Mouse (Mus musculus) left cerebral cortex, adult 8-10 months (tissue): ENCODE measurements around the gene Msln. TPM values are rescaled to one million over a fixed set of nuclear protein-coding genes. Genes with fewer than 3 reads are reported as not detected.
"Not testable (repeated sequence)": the region's sequence is repeated elsewhere in the genome, so short reads cannot be mapped to it uniquely, and the experiment has no call there.

Experiments used
- DNase-seq, 2 experiments: peaks; one replicate each; pipeline ENCODE4 v3.0.0; 2022; ENCODE audit warnings: low spot score in 2 of 2
- total RNA-seq, 4 experiments: library from RNA; stranded (reverse); gene quantifications; 2 replicates each; pipeline ENCODE4 v1.2.4; 2022

The Msln gene
- total RNA-seq, 4 experiments from 2014 or later = 2.3 to 4.9 (median 2.6) TPM

DNA sequence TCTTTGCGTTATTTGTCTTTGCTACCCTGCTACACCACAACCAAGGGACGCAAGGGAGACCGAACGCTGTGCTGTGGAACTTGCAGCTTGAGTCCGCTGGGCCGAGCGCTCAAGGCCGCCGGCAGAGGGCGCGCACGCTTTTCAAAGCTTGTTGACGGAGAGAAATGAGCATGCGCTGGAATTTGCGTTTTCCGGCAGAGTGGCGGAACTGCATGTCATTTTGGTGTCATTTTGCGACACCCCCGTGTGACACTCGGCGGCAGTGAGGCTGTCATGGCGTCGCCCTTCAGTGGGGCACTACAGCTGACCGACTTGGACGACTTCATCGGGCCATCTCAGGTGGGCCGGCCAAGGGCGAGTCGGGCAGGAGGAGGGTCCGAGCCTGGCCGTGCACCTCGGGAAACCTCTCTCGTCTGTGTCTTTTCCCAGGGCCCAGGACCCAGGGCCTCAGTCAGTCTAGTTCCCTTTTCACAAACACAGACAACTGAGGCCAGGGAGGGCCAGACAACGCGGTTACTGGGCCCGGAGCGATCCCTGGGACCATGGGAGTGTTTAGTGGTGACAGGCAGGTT, 19.5 kb upstream of the Msln start, which contains the start of gene Narfl:
Gene Narfl (plus strand): TSS at position 228 of the 572 bp plus-strand sequence.
- peak; percentile 94 to 97 for DNase-seq

DNA sequence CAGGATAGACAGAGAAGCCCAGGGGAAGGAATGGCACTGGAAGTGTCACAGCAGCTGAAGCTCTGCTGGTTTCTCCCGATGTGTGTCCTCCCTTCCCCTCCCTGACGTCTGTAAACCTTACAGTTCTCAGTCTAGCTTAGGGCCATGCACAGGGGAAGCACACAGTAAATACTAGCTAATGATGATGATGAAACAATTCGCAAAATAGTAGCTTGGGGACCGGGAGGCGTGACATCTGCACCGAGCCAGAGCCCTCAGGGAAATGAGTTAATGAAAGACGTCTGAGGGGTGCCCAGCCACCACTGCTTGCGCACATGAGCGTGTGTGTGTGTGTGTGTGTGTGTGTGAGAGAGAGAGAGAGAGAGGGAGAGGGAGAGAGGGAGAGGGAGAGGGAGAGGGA, 15.2 kb upstream of the Msln start:
- no peak for DNase-seq

DNA sequence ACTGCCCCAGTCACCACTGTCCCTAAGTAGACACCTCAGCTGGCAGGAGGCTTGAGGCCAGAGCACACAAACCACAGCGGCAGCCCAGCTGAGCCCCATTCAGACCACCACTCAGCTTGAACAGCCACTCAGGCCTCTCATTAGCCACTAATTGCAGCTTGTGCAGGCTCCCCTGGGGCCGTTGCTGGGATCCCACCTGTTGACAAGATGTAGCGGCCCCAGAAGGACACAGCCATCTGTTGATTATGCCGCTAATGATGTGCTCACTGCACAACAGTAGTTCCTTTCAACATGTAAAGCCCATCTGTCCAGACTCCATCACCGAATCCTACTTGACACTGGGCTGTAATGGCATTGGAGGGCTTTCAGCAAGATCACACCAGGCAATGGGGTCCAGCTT, 11.7 kb upstream of the Msln start:
- DNase-seq = no peak

DNA sequence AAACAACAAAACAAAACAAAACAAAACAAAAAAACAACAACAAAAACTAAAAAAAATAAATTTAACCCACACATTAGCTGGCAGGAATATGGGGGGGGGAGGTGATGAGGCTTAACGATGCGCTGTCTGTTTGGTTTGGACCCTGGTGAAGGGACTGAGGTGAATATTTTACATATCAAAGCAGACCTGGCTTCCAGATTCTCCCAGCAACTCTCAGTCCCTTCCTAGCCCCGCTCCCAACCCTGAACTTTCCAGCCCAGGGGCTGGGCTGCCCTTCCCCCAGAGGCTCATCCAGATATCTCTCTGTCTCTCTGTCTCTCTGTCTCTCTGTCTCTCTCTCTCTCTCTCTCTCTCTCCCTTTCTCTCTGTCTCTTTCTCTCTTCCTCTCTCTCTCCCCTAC, 8.4 kb upstream of the Msln start:
- DNase-seq = no peak

- no peak for DNase-seq
These were observed 7.4 kb upstream of the Msln start for GRCm38 (mm10) chr17:25761561-25761970.

GRCm38 (mm10) chr17:25760148-25760547, 6.0 kb upstream of the Msln start:
- DNase-seq = no peak

DNA sequence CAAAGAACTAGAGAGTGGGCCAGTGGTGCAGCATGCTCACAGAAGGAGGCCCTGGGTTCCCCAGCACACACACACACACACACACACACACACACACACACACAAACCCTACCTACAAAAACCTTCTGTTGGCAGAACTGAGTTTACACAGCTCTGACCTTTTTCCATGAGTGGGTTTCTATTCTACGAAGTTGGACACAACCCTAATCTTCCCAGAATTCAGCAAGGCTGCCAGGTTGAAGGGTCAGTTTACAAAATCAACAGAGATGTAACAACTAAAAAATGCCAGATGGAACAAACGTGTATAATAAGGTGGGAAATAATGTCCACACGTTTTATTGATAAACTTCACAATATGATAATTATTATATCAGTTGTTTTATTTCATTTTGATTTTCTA, 3.5 kb upstream of the Msln start:
- DNase-seq = no peak

GRCm38 (mm10) chr17:25756378-25757242, 2.4 kb upstream of the Msln start:
- no peak for DNase-seq

- DNase-seq = no peak
These were observed 1.6 kb upstream of the Msln start for GRCm38 (mm10) chr17:25755627-25756377.

DNA sequence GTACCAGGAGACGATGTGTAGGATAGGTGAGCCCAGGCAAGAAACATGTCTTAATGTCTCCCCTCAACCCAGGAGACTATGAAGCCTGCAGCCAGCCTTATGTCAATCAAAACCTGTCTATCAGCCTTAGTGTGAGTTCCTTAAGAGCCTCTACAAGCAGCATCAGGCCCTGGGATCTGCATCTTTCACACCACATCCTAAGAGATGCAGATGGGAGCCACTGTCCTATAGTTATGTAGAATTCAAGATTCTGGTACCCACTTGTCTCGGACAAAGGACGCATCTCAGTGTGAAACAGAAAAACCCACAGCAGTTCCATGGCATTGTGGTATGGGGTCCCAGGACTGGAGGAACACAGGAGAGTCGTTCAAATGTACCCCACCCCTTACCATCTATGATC, 908 bp upstream of the Msln start:
- DNase-seq = no peak

DNA sequence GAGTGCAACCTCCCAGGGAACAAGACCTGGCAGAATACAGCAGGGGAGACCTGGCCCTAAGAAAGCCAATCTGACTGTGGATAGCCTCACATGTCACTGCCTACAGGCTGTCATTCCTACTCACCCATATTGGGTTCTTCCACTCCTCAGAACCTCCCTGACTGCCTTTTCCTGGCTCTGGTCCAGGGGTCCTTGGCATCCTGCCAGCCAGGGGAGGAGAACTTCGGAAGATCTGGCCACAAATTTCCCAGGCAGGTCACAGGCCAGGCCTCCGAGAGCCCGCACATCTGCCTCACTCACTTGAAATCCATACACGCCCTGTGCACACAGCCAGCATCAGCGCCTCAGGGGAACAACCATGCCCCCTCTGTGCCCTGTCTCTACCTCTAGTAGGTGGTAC, 2.7 kb downstream of the Msln start:
- no peak for DNase-seq

DNA sequence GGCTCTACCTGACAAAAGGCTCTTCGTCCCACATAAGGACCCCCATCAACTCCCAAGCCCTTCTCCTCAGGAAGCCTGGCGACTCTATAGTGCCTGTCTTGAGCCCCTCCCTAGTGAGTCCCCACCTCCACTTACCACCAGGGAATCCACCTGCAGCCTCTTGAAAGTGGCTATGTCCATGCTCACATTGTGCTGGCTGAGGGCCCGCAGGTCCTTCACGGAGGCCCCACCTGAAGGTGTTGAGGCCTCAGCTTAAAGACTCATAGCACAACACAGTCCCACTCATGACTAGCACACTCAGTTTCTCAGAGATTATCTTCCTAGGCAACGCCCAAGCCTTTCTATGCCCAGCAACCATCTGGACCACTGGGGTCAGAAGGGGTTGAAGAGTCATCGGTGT, 4.9 kb downstream of the Msln start:
- DNase-seq = no peak

DNA sequence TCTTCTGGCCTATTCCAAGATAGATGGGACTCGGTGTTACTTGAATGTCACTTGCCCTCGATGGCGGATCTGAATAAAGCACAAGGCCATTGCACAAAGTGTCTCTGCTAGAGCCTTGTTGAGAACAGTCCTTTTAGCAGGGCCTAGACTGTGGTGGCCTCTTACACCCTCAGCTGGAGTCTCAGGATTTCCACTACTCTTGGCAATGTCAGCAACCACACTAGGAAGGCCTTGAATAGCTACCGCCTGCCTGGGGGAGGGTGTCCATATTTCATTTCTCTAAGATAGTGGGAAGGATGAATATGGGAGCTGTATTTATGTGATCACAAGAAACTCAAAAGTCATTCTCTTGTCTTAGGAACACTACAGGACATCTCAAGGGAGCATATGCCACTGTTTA, 5.9 kb downstream of the Msln start:
- DNase-seq = no peak

GRCm38 (mm10) chr17:25744311-25744710, 9.9 kb downstream of the Msln start:
- no peak for DNase-seq

DNA sequence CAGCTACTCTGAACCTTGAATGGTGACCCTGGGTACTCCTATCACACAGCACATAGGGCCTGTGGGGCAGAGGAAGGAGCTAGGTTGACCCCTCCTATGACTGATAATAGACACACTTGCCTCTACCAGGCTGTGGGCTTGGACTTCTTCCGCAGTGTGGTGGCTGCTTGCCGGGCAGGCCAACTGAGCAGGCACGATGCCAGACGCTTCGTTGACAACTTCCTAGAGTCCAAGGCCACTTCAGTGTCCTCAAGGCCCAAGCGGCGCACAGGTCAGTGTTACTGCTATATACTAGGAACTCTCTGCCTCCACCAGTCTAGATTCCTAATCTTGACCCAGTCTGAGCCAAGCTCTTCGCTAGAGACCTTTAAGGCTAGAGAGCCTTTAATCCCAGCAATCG, 10.3 kb downstream of the Msln start:
- DNase-seq = no peak

- DNase-seq = not testable (repeated sequence)
These were observed 12.7 kb downstream of the Msln start for GRCm38 (mm10) chr17:25741471-25741870.

- DNase-seq = no peak
These were observed 15.3 kb downstream of the Msln start for GRCm38 (mm10) chr17:25738861-25739260.

GRCm38 (mm10) chr17:25735745-25736144, 18.4 kb downstream of the Msln start, which contains the start of gene Mslnl:
Mslnl (plus strand) TSS chr17:25736042.
- DNase-seq = no peak

DNA sequence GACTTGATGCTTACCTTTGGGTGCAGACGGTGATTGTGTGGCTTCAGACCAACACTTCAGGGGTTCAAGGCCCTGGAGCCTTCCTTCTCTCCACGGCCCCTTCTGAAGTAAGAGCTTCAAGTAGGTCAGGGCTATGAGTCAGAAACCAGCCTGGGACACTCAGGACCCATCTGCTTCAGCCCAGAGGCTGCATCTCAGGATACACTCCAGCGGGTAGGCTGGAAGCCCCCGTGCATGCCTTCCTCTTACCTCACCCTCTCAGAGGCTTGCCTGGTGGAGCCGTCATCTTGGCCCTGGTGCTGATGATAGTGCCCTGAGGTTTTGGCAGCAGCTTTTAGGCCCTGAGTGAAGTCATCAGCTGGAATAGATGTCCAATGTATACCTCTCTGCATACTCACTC, 18.9 kb downstream of the Msln start:
- no peak for DNase-seq

DNA sequence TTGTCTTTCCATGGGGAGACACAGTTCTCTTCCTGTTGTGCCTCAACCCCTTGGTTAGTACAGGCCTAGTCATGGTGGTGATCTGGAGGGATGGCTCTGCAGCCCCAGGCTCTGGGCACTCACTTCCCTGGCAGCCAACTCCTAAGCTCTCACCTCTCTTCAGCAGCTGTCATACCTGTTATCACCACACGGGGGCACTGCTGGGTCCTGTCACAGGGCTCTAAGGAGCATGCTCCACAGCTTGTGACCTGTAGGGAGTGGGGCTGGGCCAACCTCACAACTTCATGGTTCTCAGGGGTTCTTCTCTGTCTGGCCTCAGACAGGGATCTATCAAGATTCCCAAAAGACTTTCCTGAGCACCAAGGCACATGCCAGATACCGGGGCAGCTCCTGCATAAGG, 22.1 kb downstream of the Msln start:
- DNase-seq = peak; percentile 73 to 88

DNA sequence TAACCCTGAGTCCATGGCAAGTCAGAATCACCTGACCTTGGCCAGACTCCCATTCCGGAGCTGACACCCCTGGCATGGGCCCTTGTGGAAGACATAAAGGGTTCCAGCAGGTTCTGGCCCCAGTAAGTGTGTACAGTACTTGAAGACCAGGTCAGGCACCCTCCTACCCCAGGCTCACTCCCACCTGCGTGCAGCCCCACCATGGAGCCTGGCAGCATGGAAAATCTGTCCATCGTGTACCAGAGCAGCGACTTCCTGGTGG, 26.2 kb downstream of the Msln start:
- DNase-seq = no peak

DNA sequence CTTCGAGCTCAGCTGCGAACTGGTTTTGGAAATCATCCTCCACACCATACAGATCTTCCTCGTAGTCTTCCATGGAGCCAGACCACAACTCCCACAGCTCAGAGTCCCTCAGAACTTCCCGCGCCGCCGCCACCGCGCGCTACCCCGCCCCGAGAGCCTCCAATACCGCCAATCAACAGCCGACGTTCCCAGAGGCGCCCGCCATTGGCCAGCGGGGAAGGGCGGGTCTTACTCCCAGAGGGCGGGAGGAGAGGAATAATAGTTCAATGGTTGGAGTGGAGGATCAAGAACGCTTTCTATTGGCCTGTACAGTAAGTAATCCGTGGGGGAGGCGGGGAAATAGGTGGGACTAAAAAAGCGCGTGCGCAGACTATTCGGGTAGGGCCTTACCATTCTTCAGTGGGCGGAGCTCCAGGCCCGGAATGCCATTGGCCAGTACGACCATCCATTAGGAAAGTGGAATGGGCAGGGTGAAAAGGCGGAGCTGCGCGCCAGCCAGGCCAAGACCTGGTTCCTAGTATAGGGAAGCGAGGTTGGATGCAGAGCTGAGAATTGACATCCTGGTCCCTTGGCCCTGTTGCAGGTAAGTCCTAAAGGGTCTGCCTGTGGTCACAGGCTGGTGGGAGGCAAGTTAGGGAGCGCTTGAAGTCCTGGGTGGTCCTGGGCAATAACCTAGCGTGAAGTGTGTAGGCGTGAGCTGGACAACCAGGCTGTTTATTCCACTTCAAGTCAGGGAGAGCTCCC, 26.7 kb downstream of the Msln start, which contains the start of the genes Chtf18 and Rpusd1:
Gene Chtf18 (minus strand): TSS at position 155 of the 744 bp plus-strand sequence.
Gene Rpusd1 (plus strand): TSS at position 406 of the 744 bp plus-strand sequence.
- peak; percentile 90 to 100 for DNase-seq
